Mouse (Mus musculus) brain, embryonic 14.5 days (tissue): ENCODE data around the gene Unc79.

Experiments
- CTCF ChIP-seq: fragments of 200-500 bp; IDR thresholded peaks from 2 replicates; pipeline ENCODE4 v1.5.1; 2012; ENCODE audit warnings: inconsistent platforms, mild to moderate bottlenecking, moderate library complexity, borderline replicate concordance; ENCODE audit not compliant: insufficient read depth, insufficient read length; ENCODE audit errors: extremely low read depth
- POLR2A ChIP-seq: fragments of 200-500 bp; IDR thresholded peaks from 2 replicates; pipeline ENCODE4 v1.6.1; 2012; ENCODE audit warnings: mild to moderate bottlenecking, inconsistent platforms, borderline replicate concordance; ENCODE audit not compliant: poor library complexity, insufficient read depth, insufficient read length, severe bottlenecking; ENCODE audit errors: extremely low read depth

DNA sequence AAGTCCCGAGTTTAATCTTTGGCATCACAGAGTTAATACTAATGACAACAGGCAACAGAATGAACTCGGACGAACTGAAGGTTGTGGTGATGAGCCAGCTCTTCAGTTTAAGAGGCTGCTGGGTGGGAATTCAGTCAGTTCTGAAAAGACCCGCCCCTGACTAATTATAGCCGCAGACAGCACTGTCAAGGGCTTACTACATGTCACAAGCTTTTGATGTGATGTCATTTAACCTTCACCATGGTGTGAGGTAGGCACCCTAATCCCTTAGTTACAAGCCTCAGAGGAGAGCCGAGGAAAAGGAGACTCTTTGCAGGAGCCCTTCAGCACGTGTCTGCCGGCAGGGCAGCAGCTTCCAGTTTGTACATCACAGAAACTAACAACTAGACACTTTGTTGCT is 239.6 kb downstream of the Unc79 start:
- no peak for TF ChIP-seq CTCF
- TF ChIP-seq POLR2A: no peak
